ENCODE assay signal across 8 mouse cellular contexts in genomic region chr9:110408099-110408773, GRCm38 (mm10). TPM values are rescaled to one million over a fixed set of nuclear protein-coding genes. Genes with fewer than 3 reads are reported as not detected.
DNase-seq lines count a peak whose midpoint lies in the region; ATAC-seq and TF ChIP-seq lines count a peak whose summit lies in the region.

Ptpn23 (minus strand) TSS chr9:110408213.

- no peaks in the 10 kb centered on the region for H3K9me3 ChIP-seq in hindbrain, embryonic 10.5 days
- no peaks in the 10 kb centered on the region for H3K9me3 ChIP-seq in lung, postnatal 0 days (ENCODE audit: low read length)

- peaks cover 23% of the 10 kb centered on the region for H3K36me3 ChIP-seq in hindbrain, embryonic 10.5 days
- H3K36me3 ChIP-seq in lung, postnatal 0 days (ENCODE audit: insufficient read depth, low read length), result no peaks in the 10 kb centered on the region

- DNase-seq in MN1 (ENCODE audit: low spot score), result peak; percentile 96
- DNase-seq in cerebellum, adult 9-10 months, result peak; percentile 93
- peak; percentile 98 for DNase-seq in hindbrain, embryonic 10.5 days (ENCODE audit: low spot score)
- DNase-seq in layer of hippocampus, adult 9-11 months, result peak; percentile 96
- DNase-seq in lung, postnatal 0 days (ENCODE audit: low spot score), result peak; percentile 98
- peak; percentile 88 for DNase-seq in ovary, postnatal 14 days (ENCODE audit: low spot score)
- peak; percentile 96 for DNase-seq in thymus, postnatal 14 days

- no peaks in the 10 kb centered on the region for H3K27me3 ChIP-seq in hindbrain, embryonic 10.5 days (ENCODE audit: insufficient read depth, poor library complexity, severe bottlenecking)
- no peaks in the 10 kb centered on the region for H3K27me3 ChIP-seq in lung, postnatal 0 days (replicated peaks; ENCODE audit: insufficient read depth, low read length)

- peak; percentile 92 for ATAC-seq in frontal cortex, adult (ENCODE audit: low TSS enrichment)
- ATAC-seq in lung, postnatal 0 days, result peak; percentile 96

- H3K4me2 ChIP-seq in lung, postnatal 0 days (replicated peaks; ENCODE audit: low read depth, low read length), result peak within 1 kb of the TSS; percentile 80

- peak within 1 kb of the TSS; percentile 93 for H3K27ac ChIP-seq in hindbrain, embryonic 10.5 days
- H3K27ac ChIP-seq in lung, postnatal 0 days (ENCODE audit: low read length), result peak within 1 kb of the TSS; percentile 80

- TF ChIP-seq CTCF in lung, postnatal 0 days (IDR thresholded peaks at IDR 0.05), result no peak

- H3K9ac ChIP-seq in lung, postnatal 0 days (replicated peaks; ENCODE audit: low read depth), result peak within 1 kb of the TSS; percentile 71

- peak within 1 kb of the TSS; percentile 97 for H3K4me3 ChIP-seq in hindbrain, embryonic 10.5 days
- H3K4me3 ChIP-seq in lung, postnatal 0 days (ENCODE audit: low read depth, low read length), result peak within 1 kb of the TSS; percentile 82

- H3K4me1 ChIP-seq in hindbrain, embryonic 10.5 days (replicated peaks), result peaks cover 22% of the 10 kb centered on the region
- 0 out of 2 replicates have a peak, but pooled peaks cover 8% of the 10 kb centered on the region for H3K4me1 ChIP-seq in lung, postnatal 0 days (ENCODE audit: insufficient read depth, low read depth, low read length)

- WGBS in hindbrain, embryonic 10.5 days, result under 1% methylated on average over 39 of the region's 39 CpGs
- WGBS in lung, postnatal 0 days, result under 1% methylated on average over 33 of the region's 39 CpGs

- TF ChIP-seq EP300 in lung, postnatal 0 days (IDR thresholded peaks at IDR 0.05), result peak; percentile 44; the same call in 1 of the 2 replicates

RNA-seq across cellular contexts. Expression of gene Ptpn23, which starts in this region (rescaled TPM):
- polyA plus RNA-seq in hindbrain, embryonic 10.5 days (2016; fragmentation: Nextera tagmentation; extraction: Ambion mirVana), result 15.5 and 19.2 TPM in 2 replicates
- 8.8 and 11.2 TPM in 2 replicates for polyA plus RNA-seq in lung, postnatal 0 days (2015; fragmentation: Nextera tagmentation; extraction: Ambion mirVana)

Comparison
In these comparisons a context has a peak if more than half of its experiments do, and no peak if none do; other contexts are left out.
1. Peak in every context shown above with its lines: DNase-seq, ATAC-seq, H3K4me3 ChIP-seq and H3K27ac ChIP-seq.